Mouse (Mus musculus) midbrain, embryonic 14.5 days (tissue): Measurements from ENCODE around the gene Mogat2. TPM values are rescaled to one million over a fixed set of nuclear protein-coding genes. Genes with fewer than 3 reads are reported as not detected.

ENCODE experiments used
- ATAC-seq: fragments of 200-750 bp; cut with Nextera tagmentation; 2 replicates; pipeline ENCODE4 v1.8.0; 2017; ENCODE audit warnings: moderate number of reproducible peaks, moderate library complexity; ENCODE audit not compliant: low FRiP score, low TSS enrichment
- DNase-seq: peaks from one replicate; pipeline ENCODE4 v3.0.0-alpha.2; 2015
- H3K27ac ChIP-seq: fragments of 300-500 bp; sonication (generic); replicated peaks from 2 replicates; pipeline ENCODE4 v1.5.1; 2014; ENCODE audit warnings: mild to moderate bottlenecking, low read depth, low read length, moderate library complexity
- H3K27me3 ChIP-seq: fragments of 300-500 bp; sonication (generic); 2 replicates; pipeline ENCODE4 v1.6.1; 2014; ENCODE audit warnings: low read length, control low read depth, mixed read lengths; ENCODE audit not compliant: control insufficient read depth, insufficient read depth
- H3K36me3 ChIP-seq: fragments of 300-500 bp; sonication (generic); 2 replicates; pipeline ENCODE4 v1.6.1; 2014; ENCODE audit warnings: low read length, control low read depth; ENCODE audit not compliant: control insufficient read depth, insufficient read depth
- H3K4me1 ChIP-seq: fragments of 300-500 bp; sonication (generic); 2 replicates; pipeline ENCODE4 v1.6.1; 2014; ENCODE audit warnings: mild to moderate bottlenecking, antibody characterized with exemption, low read length, control low read depth; ENCODE audit not compliant: control insufficient read depth, insufficient read depth
- H3K4me2 ChIP-seq: fragments of 300-500 bp; sonication (generic); 2 replicates; pipeline ENCODE4 v1.6.1; 2014; ENCODE audit warnings: mild to moderate bottlenecking, low read length, moderate library complexity
- H3K4me3 ChIP-seq: fragments of 300-500 bp; sonication (generic); replicated peaks from 2 replicates; pipeline ENCODE4 v1.5.1; 2014; ENCODE audit warnings: low read depth, low read length
- H3K9ac ChIP-seq: fragments of 300-500 bp; sonication (generic); replicated peaks from 2 replicates; pipeline ENCODE4 v1.6.1; 2014; ENCODE audit warnings: mild to moderate bottlenecking, low read length, moderate library complexity
- H3K9me3 ChIP-seq: fragments of 300-500 bp; sonication (generic); 2 replicates; pipeline ENCODE4 v1.6.1; 2016; ENCODE audit warnings: low read length, control low read depth, mixed read lengths; ENCODE audit not compliant: control insufficient read depth
- WGBS: fragments of 180-500 bp; shearing (Covaris S2); extraction: QIAGEN DNeasy Blood & Tissue Kit; methylation state at CpG from one replicate; pipeline ENCODE4 v1.1.7; 2014; 5-methylcytosine and 5-hydroxymethylcytosine counted together
- polyA plus RNA-seq: library from polyadenylated mRNA; unstranded; fragments of >200 nt; fragmentation: Nextera tagmentation; extraction: Ambion mirVana; gene quantifications from 2 replicates; pipeline ENCODE4 v1.2.1, GENCODE M21; 2014

The Mogat2 gene
- polyA plus RNA-seq, 1 experiment from 2014 or later: 2.1 TPM

- under 1% methylated on average over 29 of the region's 29 CpGs for WGBS
- Histone ChIP-seq H3K4me3 (peak overlapping the region; percentile 84), H3K27ac (peak overlapping the region; percentile 98), H3K4me2 (peak overlapping the region; percentile 97), H3K4me1 (peaks cover 42% of the 10 kb centered on the region), H3K27me3 (no peaks in the 10 kb centered on the region), H3K36me3 (0 out of 2 replicates have a peak, but pooled peaks cover 4% of the 10 kb centered on the region), H3K9ac (peak overlapping the region; percentile 79), H3K9me3 (no peaks in the 10 kb centered on the region)
- ATAC-seq (peak; percentile 17), DNase-seq (no peak)
Measured at GRCm38 (mm10) chr7:99268506-99268900, 30.1 kb upstream of the Mogat2 start.

- peak; percentile 89 for ATAC-seq
- WGBS: under 1% methylated on average over 59 of the region's 59 CpGs
- H3K36me3 ChIP-seq: 0 out of 2 replicates have a peak, but pooled peaks cover 4% of the 10 kb centered on the region
Measured at GRCm38 (mm10) chr7:99267897-99268505, 29.6 kb upstream of the Mogat2 start.

GRCm38 (mm10) chr7:99267251-99267896 lies 29.0 kb upstream of the Mogat2 start, which contains the start of gene Map6:
Map6 (plus strand) TSS chr7:99267447.
- Histone ChIP-seq H3K9me3 (no peaks in the 10 kb centered on the region), H3K4me2 (peak within 1 kb of the TSS; percentile 97), H3K4me3 (peak within 1 kb of the TSS; percentile 84), H3K36me3 (0 out of 2 replicates have a peak, but pooled peaks cover 4% of the 10 kb centered on the region), H3K27me3 (no peaks in the 10 kb centered on the region), H3K4me1 (peaks cover 30% of the 10 kb centered on the region), H3K9ac (peak within 1 kb of the TSS; percentile 79), H3K27ac (peak within 1 kb of the TSS; percentile 98)
- under 1% methylated on average over 34 of the region's 34 CpGs for WGBS
- ATAC-seq (peak; percentile 79), DNase-seq (peak; percentile 91)

More at GRCm38 (mm10) chr7:99267897-99268505, 29.6 kb upstream of the Mogat2 start:
- H3K4me1 ChIP-seq: peaks cover 37% of the 10 kb centered on the region
- DNase-seq: peak; percentile 95
- no peaks in the 10 kb centered on the region for H3K9me3 ChIP-seq
- H3K27ac ChIP-seq: peak overlapping the region; percentile 98
- peak overlapping the region; percentile 79 for H3K9ac ChIP-seq
- H3K27me3 ChIP-seq: no peaks in the 10 kb centered on the region
- peak overlapping the region; percentile 84 for H3K4me3 ChIP-seq
- peak overlapping the region; percentile 97 for H3K4me2 ChIP-seq

GRCm38 (mm10) chr7:99264597-99264996 lies 26.2 kb upstream of the Mogat2 start:
- Histone ChIP-seq H3K9ac (no peak overlapping the region), H3K4me3 (no peak overlapping the region), H3K4me2 (no peak overlapping the region), H3K9me3 (no peaks in the 10 kb centered on the region), H3K27me3 (no peaks in the 10 kb centered on the region), H3K4me1 (peaks cover 6% of the 10 kb centered on the region; the same call in 1 of the 2 replicates), H3K27ac (no peak overlapping the region), H3K36me3 (no peaks in the 10 kb centered on the region)
- DNase-seq (no peak), ATAC-seq (no peak)

- no peak overlapping the region for H3K4me3 ChIP-seq
- H3K27me3 ChIP-seq: no peaks in the 10 kb centered on the region
- H3K9me3 ChIP-seq: no peaks in the 10 kb centered on the region
- ATAC-seq (no peak), DNase-seq (no peak)
- no peaks in the 10 kb centered on the region for H3K36me3 ChIP-seq
- no peaks in the 10 kb centered on the region for H3K4me1 ChIP-seq
- no peak overlapping the region for H3K27ac ChIP-seq
- no peak overlapping the region for H3K9ac ChIP-seq
- 78% methylated on average over 4 of the region's 4 CpGs for WGBS
- H3K4me2 ChIP-seq: no peak overlapping the region
Measured at GRCm38 (mm10) chr7:99263509-99263908, 25.1 kb upstream of the Mogat2 start.

GRCm38 (mm10) chr7:99261900-99262299 lies 23.5 kb upstream of the Mogat2 start:
- Histone ChIP-seq H3K36me3 (no peaks in the 10 kb centered on the region), H3K9me3 (no peaks in the 10 kb centered on the region), H3K4me2 (no peak overlapping the region), H3K4me1 (no peaks in the 10 kb centered on the region), H3K27me3 (no peaks in the 10 kb centered on the region), H3K4me3 (no peak overlapping the region), H3K9ac (no peak overlapping the region), H3K27ac (no peak overlapping the region)
- no peak for DNase-seq
- WGBS: 50% methylated on average over 3 of the region's 3 CpGs
- ATAC-seq: no peak

- H3K9me3 ChIP-seq: no peaks in the 10 kb centered on the region
- DNase-seq (no peak), ATAC-seq (no peak)
- H3K4me2 ChIP-seq: no peak overlapping the region
- H3K27me3 ChIP-seq: no peaks in the 10 kb centered on the region
- no peaks in the 10 kb centered on the region for H3K36me3 ChIP-seq
- H3K4me3 ChIP-seq: no peak overlapping the region
- no peak overlapping the region for H3K9ac ChIP-seq
- no peaks in the 10 kb centered on the region for H3K4me1 ChIP-seq
- H3K27ac ChIP-seq: no peak overlapping the region
- WGBS: 91% methylated on average over 7 of the region's 7 CpGs
Measured at GRCm38 (mm10) chr7:99255006-99255405, 16.6 kb upstream of the Mogat2 start.

- Histone ChIP-seq H3K36me3 (no peaks in the 10 kb centered on the region), H3K4me2 (no peak overlapping the region), H3K9me3 (no peaks in the 10 kb centered on the region), H3K9ac (no peak overlapping the region), H3K27me3 (no peaks in the 10 kb centered on the region; the same call in 1 of the 2 replicates), H3K27ac (no peak overlapping the region), H3K4me3 (no peak overlapping the region), H3K4me1 (no peaks in the 10 kb centered on the region)
- ATAC-seq: no peak
- 36% methylated on average over 9 of the region's 9 CpGs for WGBS
- no peak for DNase-seq
Measured at GRCm38 (mm10) chr7:99250386-99250785, 12.0 kb upstream of the Mogat2 start.

- Histone ChIP-seq H3K27ac (no peak overlapping the region), H3K4me1 (no peaks in the 10 kb centered on the region), H3K4me3 (peak overlapping the region; percentile 34), H3K4me2 (peak overlapping the region; percentile 60), H3K27me3 (no peaks in the 10 kb centered on the region; the same call in 1 of the 2 replicates), H3K9me3 (no peaks in the 10 kb centered on the region), H3K9ac (no peak overlapping the region), H3K36me3 (no peaks in the 10 kb centered on the region)
- WGBS: 1% methylated on average over 10 of the region's 10 CpGs
- peak; percentile 94 for DNase-seq
- peak; percentile 57; the same call in 1 of the 2 replicates for ATAC-seq
Measured at GRCm38 (mm10) chr7:99249582-99249911, 11.1 kb upstream of the Mogat2 start.
